Mouse (Mus musculus) left cerebral cortex, postnatal 36 days (tissue): ENCODE results near the gene Zfp174. TPM values are rescaled to one million over a fixed set of nuclear protein-coding genes. Genes with fewer than 3 reads are reported as not detected.

Experiments used
- DNase-seq, 2 experiments: peaks; one replicate each; pipeline ENCODE4 v3.0.0; 2021 to 2022; ENCODE audit warnings: low spot score in 2 of 2, mixed read lengths in 1 of 2
- intact Hi-C: fragments of 180-260 bp; cut with DNase I; formaldehyde crosslinking; loops from one replicate; pipeline ENCODE4 v1.15.1; 2025
- total RNA-seq, 2 experiments: library from RNA; stranded (reverse); gene quantifications; 2 replicates each; pipeline ENCODE4 v1.2.3; 2021

The Zfp174 gene
- total RNA-seq, 2 experiments from 2014 or later, result 5.2 to 5.3 TPM

DNA sequence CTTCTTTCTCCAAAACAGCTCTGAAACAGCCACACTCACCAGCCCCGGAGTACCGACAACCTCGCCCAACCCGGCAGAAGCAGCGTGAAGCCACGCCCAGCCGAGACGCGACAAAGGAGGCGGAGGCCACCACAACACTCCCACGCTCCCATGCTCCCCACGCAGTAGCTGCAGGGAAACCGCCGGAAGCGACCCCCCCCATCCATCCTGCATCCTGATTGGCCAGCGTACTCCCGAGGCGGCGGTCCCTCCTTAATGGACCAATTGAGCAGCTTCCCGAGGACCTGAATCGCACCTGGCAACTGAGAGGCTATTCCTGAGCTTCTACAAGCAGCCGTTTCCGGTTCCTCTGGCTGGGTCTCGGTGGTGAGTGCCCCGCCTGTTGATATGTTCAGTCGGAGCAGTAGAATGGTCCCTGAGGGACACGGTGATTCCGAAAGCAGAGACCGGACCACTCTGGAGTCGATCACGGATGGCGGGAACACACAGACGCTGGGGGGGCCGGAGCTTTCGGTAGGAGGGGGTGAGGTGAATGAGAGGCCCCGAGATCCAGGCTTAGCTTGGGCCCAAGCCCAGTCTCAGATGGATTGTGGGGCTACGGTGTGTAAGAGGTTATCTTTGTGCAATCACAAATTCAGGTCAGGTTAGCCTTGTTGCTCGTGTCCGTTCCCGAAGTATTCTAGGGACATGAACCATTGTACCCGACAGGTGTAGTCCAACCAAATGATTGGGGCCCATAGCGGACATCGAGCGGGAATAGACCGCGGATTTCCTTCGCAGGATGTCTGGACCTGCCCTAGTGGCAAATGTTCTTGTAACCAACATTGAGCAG is 25.4 kb downstream of the Zfp174 start, which contains the start of gene Naa60:
Gene Naa60, plus strand, starts transcription at position 160 of the 832 bp plus-strand sequence.
- intact Hi-C loops, result no loop called here
- peak; percentile 84 to 86 for DNase-seq

DNA sequence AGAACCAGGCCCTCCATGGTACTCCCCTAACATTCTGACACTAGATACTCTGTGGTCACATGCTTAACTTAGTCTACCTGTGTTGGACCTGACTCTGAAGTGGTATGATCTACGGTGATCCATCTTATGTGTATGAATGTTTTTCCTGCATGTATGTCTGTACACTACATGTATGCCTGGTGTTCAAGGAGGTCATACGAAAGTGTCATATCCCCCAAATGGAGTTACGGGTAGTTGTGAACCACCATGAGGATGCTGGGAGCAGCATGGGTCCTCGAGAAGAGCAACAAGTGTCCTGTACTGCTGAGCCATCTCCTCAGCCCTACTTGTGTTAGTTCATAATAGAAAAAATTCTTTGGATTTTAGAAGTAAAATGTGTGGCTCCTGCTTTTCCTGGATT is 29.3 kb downstream of the Zfp174 start:
- DNase-seq, result no peak
- intact Hi-C loops, result no loop called here

DNA sequence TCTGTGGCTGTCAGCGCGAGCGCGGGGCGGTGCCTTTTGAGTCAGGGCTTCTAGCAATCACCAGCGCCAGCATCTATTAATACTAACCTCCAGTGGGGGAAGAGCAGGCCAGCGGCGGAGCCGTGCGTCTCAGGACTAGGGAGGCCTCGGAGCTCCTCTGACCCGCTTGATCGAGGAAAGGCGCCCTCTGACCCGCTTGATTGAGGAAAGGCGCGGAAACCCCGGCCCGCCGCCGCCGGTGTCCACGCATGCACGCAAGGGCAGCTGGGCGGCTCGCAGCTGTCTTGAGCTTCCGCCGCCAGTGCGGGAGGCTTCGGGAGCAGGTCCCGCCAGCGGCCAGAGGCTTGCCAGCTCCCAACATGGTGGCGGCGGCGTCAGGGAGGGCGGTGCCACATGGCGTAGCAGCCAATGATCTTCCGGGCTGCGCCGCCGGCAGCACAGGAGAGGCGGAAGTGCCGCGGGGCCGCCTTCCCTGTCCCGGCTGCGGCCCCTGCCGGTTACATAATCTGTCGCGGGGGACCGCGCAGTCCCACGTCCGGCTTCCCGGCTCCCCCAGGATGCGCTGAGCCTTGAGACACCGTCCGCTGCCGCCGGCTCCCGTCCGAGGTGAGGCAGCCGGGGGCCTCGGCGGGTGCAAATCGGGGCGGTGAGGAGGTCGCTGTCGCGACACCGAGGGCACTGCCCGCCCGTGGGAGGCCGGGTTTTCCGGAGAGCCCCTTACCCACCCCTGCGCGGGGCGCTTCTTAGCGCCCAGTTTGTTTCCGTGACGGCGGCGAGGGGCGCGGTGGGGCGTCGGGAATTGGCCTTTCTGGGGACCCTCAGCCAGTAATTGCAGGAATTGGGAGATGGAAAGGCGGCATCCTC is 37.4 kb downstream of the Zfp174 start, which contains the start of the genes Zfp597 and Gm20695:
Gene Zfp597, minus strand, starts transcription at position 361 of the 864 bp plus-strand sequence.
Gene Gm20695, plus strand, starts transcription at position 448 of the 864 bp plus-strand sequence.
- intact Hi-C loops, result loop anchor here (10.0 kb wide), 1 partner anchor 140 kb away; the partner anchor contains the start of gene Zfp263

DNA sequence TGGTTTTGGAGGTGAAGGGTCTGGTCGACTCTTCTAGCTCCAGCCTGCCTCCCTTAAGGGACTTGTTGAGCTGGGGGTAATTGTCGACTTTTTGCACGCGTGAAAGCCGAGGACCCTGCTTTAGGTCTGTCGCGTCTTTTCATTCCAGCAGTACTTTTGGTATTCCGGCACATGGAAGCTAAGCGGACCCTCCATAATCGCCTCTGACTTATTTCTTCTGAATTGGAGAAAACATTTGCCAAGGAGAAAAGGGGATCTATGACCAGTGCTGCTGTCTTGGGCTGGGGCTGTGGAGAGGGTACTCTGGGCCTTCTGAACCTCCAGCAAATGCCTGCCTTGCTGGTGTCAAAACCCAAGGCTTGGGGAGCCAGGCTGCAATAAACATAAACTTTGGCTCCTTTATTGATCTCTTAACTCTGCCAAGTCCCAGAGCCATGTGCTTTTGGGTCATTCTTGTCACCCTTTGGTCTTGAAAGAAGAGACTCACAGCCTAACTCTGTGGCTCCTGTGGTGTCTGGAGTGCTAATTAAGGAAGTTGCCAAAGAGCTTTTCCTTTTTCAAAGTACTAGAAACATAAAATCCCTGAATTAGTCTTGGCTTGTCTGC is 38.1 kb downstream of the Zfp174 start:
- intact Hi-C loops, result loop anchor here (10.0 kb wide), 1 partner anchor 140 kb away; the partner anchor contains the start of gene Zfp263
- no peak for DNase-seq

More for the DNA sequence above, 37.4 kb downstream of the Zfp174 start, which contains the start of the genes Zfp597 and Gm20695:
- peak; percentile 94 to 95 for DNase-seq

DNA sequence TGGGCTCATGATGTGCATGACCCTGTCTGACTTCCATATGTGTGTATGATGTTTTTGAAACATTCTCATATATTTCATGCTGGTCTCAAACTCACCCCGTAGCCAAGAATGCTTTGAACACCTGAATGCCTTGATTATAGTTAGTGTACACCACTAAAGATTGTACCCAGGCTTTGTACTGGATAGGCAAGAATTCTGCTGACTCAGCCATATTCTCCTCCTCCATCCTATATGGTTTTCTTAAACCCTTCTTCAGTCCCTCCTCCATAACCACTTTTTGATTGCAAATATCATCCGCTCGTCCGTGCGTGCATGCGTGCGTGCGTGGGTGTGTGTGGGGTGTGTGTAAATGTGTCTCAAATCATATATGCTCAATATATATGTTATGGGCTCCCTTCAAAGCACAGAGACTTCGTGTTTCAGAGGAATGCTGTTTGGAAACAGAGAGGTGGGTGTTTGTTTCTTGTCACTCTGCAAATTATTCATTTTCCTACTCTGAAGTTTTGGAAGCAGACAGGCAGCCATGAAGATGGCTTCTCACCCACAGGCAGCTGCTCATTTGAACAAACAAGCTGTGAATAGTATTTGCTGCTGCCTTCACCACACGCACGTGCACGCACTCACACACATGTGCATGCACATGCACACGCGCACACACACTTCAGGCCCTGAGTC is 44.7 kb downstream of the Zfp174 start:
- intact Hi-C loops, result no loop called here
- no peak for DNase-seq

DNA sequence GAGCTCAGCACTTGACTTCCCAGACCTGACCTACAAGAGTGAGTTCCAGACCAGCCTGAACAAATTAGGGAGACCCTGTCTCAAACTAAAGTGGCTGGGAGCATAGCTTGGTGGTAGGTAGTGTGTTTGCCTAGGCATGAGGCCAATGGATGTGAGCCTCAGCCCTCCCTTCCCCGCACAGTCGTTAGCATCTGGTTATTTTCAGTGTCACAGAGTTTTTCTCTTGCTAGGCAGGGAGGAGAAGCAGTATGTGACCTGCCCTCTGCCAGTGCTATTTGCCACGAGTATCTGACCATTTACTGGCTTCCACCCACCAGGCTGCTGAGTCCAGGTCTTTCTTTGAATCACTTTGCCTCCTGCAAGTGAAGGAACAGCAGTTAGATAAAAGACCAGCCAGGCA is 46.7 kb downstream of the Zfp174 start:
- intact Hi-C loops, result no loop called here
- DNase-seq, result no peak

DNA sequence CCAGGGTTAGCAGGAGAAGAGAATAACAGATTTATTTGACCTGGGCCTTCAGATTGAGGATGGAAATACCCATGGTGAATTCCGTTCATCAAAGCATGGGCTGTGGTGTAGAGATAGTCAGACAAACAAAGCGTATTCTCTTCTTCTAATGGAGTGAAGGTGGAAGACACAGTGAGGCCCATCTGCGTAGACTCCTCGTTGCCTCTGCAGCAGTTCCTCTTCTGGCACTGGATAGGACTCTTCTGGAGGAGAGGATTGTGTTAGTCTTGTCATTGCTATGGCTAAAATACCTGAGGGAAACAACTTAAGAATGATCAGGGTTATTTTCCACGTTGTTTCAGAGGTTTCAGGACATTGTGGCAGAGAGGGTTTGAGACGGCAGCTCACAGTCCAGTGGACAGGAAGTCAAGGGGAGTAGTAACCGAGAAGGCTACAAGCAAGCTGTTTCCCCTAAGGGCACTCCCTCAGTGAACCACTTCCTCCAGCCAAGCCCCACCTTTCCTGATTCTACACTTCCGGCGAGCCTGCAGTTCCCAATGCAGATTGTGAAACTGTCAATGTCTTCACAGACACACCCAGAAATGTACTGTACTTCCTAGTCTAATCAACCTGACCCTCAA is 48.2 kb downstream of the Zfp174 start:
- intact Hi-C loops, result no loop called here
- no peak for DNase-seq

DNA sequence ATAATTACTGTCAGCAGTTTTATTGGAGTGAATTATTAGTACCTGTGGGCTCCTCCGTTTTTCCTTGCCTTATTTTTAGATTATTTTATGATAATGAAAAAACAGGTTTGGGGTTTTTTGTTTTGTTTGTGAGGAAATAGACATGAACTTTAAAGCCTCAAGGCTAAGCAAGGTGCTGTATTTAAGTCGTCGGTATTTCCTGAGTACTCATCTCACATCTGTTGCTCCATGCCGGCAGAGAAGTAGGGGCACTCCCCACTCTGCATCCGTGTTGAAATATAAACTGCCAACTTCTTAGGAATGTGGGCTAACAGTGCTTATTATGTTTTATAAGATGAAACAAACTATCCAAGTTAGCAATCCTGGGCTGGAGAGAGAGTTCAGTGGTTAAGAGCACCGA is 49.0 kb downstream of the Zfp174 start:
- DNase-seq, result no peak
- intact Hi-C loops, result no loop called here

DNA sequence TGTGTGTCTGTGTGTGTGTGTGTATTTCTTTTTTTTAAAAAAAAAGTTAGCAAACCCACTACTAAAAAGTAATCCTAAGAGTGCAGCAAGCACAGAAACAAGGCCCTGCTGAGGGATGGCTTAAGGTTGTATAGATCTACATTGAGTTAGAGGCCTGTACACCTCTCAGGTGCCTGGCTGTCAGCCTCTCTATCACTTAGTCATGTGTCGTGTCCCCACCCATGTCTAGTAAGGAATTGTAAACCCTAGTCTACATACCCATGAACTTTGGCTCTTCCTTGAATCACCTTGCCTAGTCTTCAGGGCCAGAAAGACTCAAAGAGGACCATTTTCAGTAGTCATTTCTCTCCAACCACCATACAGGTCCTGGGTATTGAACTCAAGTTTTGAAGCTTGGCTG is 49.5 kb downstream of the Zfp174 start:
- intact Hi-C loops, result no loop called here
- no peak for DNase-seq

DNA sequence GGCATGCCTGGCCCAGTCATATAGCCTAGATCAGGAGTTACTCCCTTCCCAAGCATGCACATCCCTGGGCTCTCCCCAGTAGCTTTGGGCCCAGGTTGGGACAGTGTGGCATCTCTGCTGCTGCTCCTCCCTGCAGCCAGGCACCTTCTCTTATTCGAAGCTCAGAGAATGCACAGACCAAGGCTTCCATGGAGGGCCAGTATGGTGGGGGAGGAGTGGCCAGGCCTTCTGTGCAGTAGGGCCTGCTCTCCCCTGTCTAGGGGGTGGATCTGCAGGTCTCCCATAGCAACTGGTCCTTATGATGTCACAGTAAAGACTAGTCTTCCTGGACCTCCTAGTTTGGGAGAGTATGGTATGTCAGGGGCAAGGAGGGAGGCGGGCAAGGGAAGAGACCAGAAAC is 60.4 kb downstream of the Zfp174 start:
- intact Hi-C loops, result no loop called here
- DNase-seq, result no peak

Other genes with a start within 250 kb of the Zfp174 start
- gene Mefv, start 129.2 kb upstream of the Zfp174 start, total RNA-seq, result not detected
- 10 to 100 TPM; 14.9 to 18.6 TPM for gene Zfp263, start 103.2 kb upstream of the Zfp174 start, total RNA-seq
- not detected for gene Olfr15, start 16.4 kb upstream of the Zfp174 start, total RNA-seq
- 100 to 1,000 TPM; 124 TPM for gene Naa60, start 25.1 kb downstream of the Zfp174 start, total RNA-seq
- gene Zfp597, start 37.3 kb downstream of the Zfp174 start, total RNA-seq, result 10 to 100 TPM; 23.1 to 26.8 TPM
- gene Gm20695, start 37.4 kb downstream of the Zfp174 start, total RNA-seq, result 1 to 10 TPM in 1 of 2 experiments, not detected in 1; 1.2 TPM
- 10 to 100 TPM; 10.1 to 11.1 TPM for gene 1700037C18Rik, start 61.4 kb downstream of the Zfp174 start, total RNA-seq
- 10 to 100 TPM; 26.0 to 33.4 TPM for gene Cluap1, start 61.5 kb downstream of the Zfp174 start, total RNA-seq
- gene Nlrc3, start 129.4 kb downstream of the Zfp174 start, total RNA-seq, result 1 to 10 TPM; 1.1 to 3.5 TPM
- 10 to 100 TPM; 44.9 to 50.6 TPM for gene Slx4, start 156.5 kb downstream of the Zfp174 start, total RNA-seq
- gene Dnase1, start 189.7 kb downstream of the Zfp174 start, total RNA-seq, result not detected
- 10 to 100 TPM; 72.1 to 73.1 TPM for gene Trap1, start 230.6 kb downstream of the Zfp174 start, total RNA-seq